Mouse (Mus musculus) stomach, embryonic 14.5 days (tissue): ENCODE data around the gene Neurog3. TPM values are rescaled to one million over a fixed set of nuclear protein-coding genes. Genes with fewer than 3 reads are reported as not detected.

ENCODE experiments used
- ATAC-seq: fragments of 200-750 bp; cut with Nextera tagmentation; 2 replicates; pipeline ENCODE4 v1.8.0; 2017; ENCODE audit warnings: low read depth, moderate TSS enrichment; ENCODE audit not compliant: insufficient number of reproducible peaks, insufficient read depth, low FRiP score
- H3K27ac ChIP-seq: fragments of 300-500 bp; sonication (generic); 2 replicates; pipeline ENCODE4 v1.5.1; 2014; ENCODE audit warnings: mild to moderate bottlenecking, low read length, moderate library complexity, mixed read lengths
- H3K27me3 ChIP-seq: fragments of 300-500 bp; sonication (generic); 2 replicates; pipeline ENCODE4 v1.6.1; 2014; ENCODE audit warnings: low read length, control low read depth, mixed read lengths; ENCODE audit not compliant: control insufficient read depth, insufficient read depth
- H3K36me3 ChIP-seq: fragments of 300-500 bp; sonication (generic); 2 replicates; pipeline ENCODE4 v1.6.1; 2014; ENCODE audit warnings: mild to moderate bottlenecking, control low read depth, low read length, moderate library complexity, mixed read lengths; ENCODE audit not compliant: control insufficient read depth, insufficient read depth
- H3K4me1 ChIP-seq: fragments of 300-500 bp; sonication (generic); 2 replicates; pipeline ENCODE4 v1.6.1; 2014; ENCODE audit warnings: low read length, control low read depth, mixed read lengths; ENCODE audit not compliant: control insufficient read depth, insufficient read depth
- H3K4me2 ChIP-seq: fragments of 300-500 bp; sonication (generic); replicated peaks from 2 replicates; pipeline ENCODE4 v1.6.1; 2014; ENCODE audit warnings: low read depth, low read length, control low read depth
- H3K4me3 ChIP-seq: fragments of 300-500 bp; sonication (generic); 2 replicates; pipeline ENCODE4 v1.5.1; 2014; ENCODE audit warnings: low read depth, low read length, control low read depth
- H3K9ac ChIP-seq: fragments of 300-500 bp; sonication (generic); replicated peaks from 2 replicates; pipeline ENCODE4 v1.6.1; 2014; ENCODE audit warnings: low read depth, mild to moderate bottlenecking, control low read depth, low read length, moderate library complexity, mixed read lengths
- H3K9me3 ChIP-seq: fragments of 300-500 bp; sonication (generic); 2 replicates; pipeline ENCODE4 v1.6.1; 2016; ENCODE audit warnings: low read depth, low read length, control low read depth; ENCODE audit not compliant: control insufficient read depth
- WGBS: fragments of 180-500 bp; shearing (Covaris S2); extraction: QIAGEN DNeasy Blood & Tissue Kit; methylation state at CpG from one replicate; pipeline ENCODE4 v1.1.7; 2014; 5-methylcytosine and 5-hydroxymethylcytosine counted together
- polyA plus RNA-seq: library from polyadenylated mRNA; unstranded; fragments of >200 nt; fragmentation: Nextera tagmentation; extraction: Ambion mirVana; gene quantifications from 2 replicates; pipeline ENCODE4 v1.2.1, GENCODE M21; 2014

Gene Neurog3
- polyA plus RNA-seq, 1 experiment from 2014 or later, result 0.58 TPM

GRCm38 (mm10) chr10:62147466-62148248, 14.8 kb downstream of the Neurog3 start:
- Histone ChIP-seq H3K4me3 (no peak overlapping the region), H3K27me3 (no peaks in the 10 kb centered on the region), H3K9me3 (no peaks in the 10 kb centered on the region), H3K9ac (no peak overlapping the region), H3K27ac (no peak overlapping the region), H3K36me3 (no peaks in the 10 kb centered on the region), H3K4me2 (no peak overlapping the region), H3K4me1 (no peaks in the 10 kb centered on the region)
- no peak for ATAC-seq
- 62% methylated on average over 12 of the region's 12 CpGs for WGBS

- H3K4me2 ChIP-seq, result no peak overlapping the region
Observed at GRCm38 (mm10) chr10:62149929-62150328, 17.0 kb downstream of the Neurog3 start.

GRCm38 (mm10) chr10:62162410-62162809, 29.5 kb downstream of the Neurog3 start:
- Histone ChIP-seq H3K4me1 (no peaks in the 10 kb centered on the region), H3K27me3 (no peaks in the 10 kb centered on the region), H3K9ac (no peak overlapping the region), H3K27ac (no peak overlapping the region), H3K4me2 (no peak overlapping the region), H3K4me3 (no peak overlapping the region), H3K9me3 (no peaks in the 10 kb centered on the region), H3K36me3 (no peaks in the 10 kb centered on the region)
- 58% methylated on average over 10 of the region's 10 CpGs for WGBS
- no peak for ATAC-seq

More at GRCm38 (mm10) chr10:62149929-62150328, 17.0 kb downstream of the Neurog3 start:
- no peak overlapping the region for H3K9ac ChIP-seq
- no peaks in the 10 kb centered on the region for H3K36me3 ChIP-seq
- H3K9me3 ChIP-seq, result no peaks in the 10 kb centered on the region
- WGBS, result 58% methylated on average over 7 of the region's 7 CpGs
- no peak overlapping the region for H3K27ac ChIP-seq
- no peaks in the 10 kb centered on the region for H3K4me1 ChIP-seq
- H3K27me3 ChIP-seq, result no peaks in the 10 kb centered on the region
- no peak for ATAC-seq
- no peak overlapping the region for H3K4me3 ChIP-seq

GRCm38 (mm10) chr10:62172841-62173553, 40.1 kb downstream of the Neurog3 start:
- 8% methylated on average over 9 of the region's 9 CpGs for WGBS
- no peak overlapping the region for H3K4me3 ChIP-seq
- no peak overlapping the region for H3K9ac ChIP-seq
- H3K9me3 ChIP-seq, result no peaks in the 10 kb centered on the region
- H3K27ac ChIP-seq, result peak overlapping the region; percentile 2; the same call in 1 of the 2 replicates
- no peaks in the 10 kb centered on the region for H3K27me3 ChIP-seq
- no peak overlapping the region for H3K4me2 ChIP-seq
- H3K36me3 ChIP-seq, result no peaks in the 10 kb centered on the region
- 0 out of 2 replicates have a peak, but pooled peaks cover 6% of the 10 kb centered on the region for H3K4me1 ChIP-seq
- ATAC-seq, result peak; percentile 42; the same call in 1 of the 2 replicates

- Histone ChIP-seq H3K27me3 (no peaks in the 10 kb centered on the region), H3K27ac (no peak overlapping the region; the same call in 1 of the 2 replicates), H3K36me3 (no peaks in the 10 kb centered on the region), H3K4me3 (no peak overlapping the region), H3K9me3 (no peaks in the 10 kb centered on the region), H3K4me2 (no peak overlapping the region), H3K9ac (no peak overlapping the region), H3K4me1 (0 out of 2 replicates have a peak, but pooled peaks cover 6% of the 10 kb centered on the region)
- ATAC-seq, result no peak
- 27% methylated on average over 9 of the region's 9 CpGs for WGBS
Observed at GRCm38 (mm10) chr10:62173941-62174448, 41.1 kb downstream of the Neurog3 start.

- no peak overlapping the region for H3K4me3 ChIP-seq
- peak; percentile 46; the same call in 1 of the 2 replicates for ATAC-seq
Observed at GRCm38 (mm10) chr10:62174533-62175313, 41.8 kb downstream of the Neurog3 start.

GRCm38 (mm10) chr10:62179944-62180343, 47.1 kb downstream of the Neurog3 start:
- 89% methylated on average over 3 of the region's 3 CpGs for WGBS
- Histone ChIP-seq H3K4me2 (no peak overlapping the region), H3K4me3 (no peak overlapping the region), H3K9ac (no peak overlapping the region), H3K4me1 (no peaks in the 10 kb centered on the region), H3K9me3 (no peaks in the 10 kb centered on the region), H3K27me3 (no peaks in the 10 kb centered on the region), H3K36me3 (no peaks in the 10 kb centered on the region), H3K27ac (no peak overlapping the region)
- no peak for ATAC-seq

More at GRCm38 (mm10) chr10:62174533-62175313, 41.8 kb downstream of the Neurog3 start:
- 50% methylated on average over 15 of the region's 15 CpGs for WGBS
- H3K9ac ChIP-seq, result no peak overlapping the region
- no peaks in the 10 kb centered on the region for H3K36me3 ChIP-seq
- H3K4me1 ChIP-seq, result 0 out of 2 replicates have a peak, but pooled peaks cover 6% of the 10 kb centered on the region
- H3K27me3 ChIP-seq, result no peaks in the 10 kb centered on the region
- H3K27ac ChIP-seq, result no peak overlapping the region
- no peak overlapping the region for H3K4me2 ChIP-seq
- no peaks in the 10 kb centered on the region for H3K9me3 ChIP-seq

- H3K27me3 ChIP-seq, result no peaks in the 10 kb centered on the region
- no peaks in the 10 kb centered on the region for H3K36me3 ChIP-seq
- no peaks in the 10 kb centered on the region for H3K9me3 ChIP-seq
- WGBS, result 48% methylated on average over 3 of the region's 3 CpGs
- H3K27ac ChIP-seq, result no peak overlapping the region
- no peaks in the 10 kb centered on the region for H3K4me1 ChIP-seq
- no peak overlapping the region for H3K4me3 ChIP-seq
- no peak overlapping the region for H3K4me2 ChIP-seq
- H3K9ac ChIP-seq, result no peak overlapping the region
- ATAC-seq, result no peak
Observed at GRCm38 (mm10) chr10:62181701-62182100, 48.8 kb downstream of the Neurog3 start.
